Mouse (Mus musculus) kidney, adult 11 months (tissue): ENCODE measurements around the gene Olfr1252.

ENCODE experiments used
- DNase-seq: peaks from one replicate; pipeline ENCODE4 v3.0.0; 2022

The Olfr1252 gene

DNA sequence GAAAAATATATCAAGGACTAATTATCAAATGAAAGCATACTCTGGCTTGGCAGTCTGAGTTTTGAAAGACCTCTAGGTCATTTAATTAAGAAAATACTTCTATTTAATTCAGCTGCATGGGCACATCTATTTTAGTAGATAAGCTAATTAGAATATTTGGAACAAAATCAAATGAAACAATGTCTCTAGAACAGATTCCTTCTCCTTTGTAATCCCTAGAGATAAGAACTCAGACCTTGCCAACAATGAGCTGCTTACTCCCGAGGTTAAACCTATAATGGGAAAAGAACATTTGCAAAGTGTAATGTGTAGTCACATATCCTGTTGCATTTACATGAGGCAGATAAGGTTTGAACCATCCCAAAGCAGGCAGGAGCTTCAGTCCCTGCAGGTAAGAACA, at the start of gene Olfr1252:
TSS of gene Olfr1252 (minus strand) at position 101 of the 400 bp plus-strand sequence.
- no peak for DNase-seq

DNA sequence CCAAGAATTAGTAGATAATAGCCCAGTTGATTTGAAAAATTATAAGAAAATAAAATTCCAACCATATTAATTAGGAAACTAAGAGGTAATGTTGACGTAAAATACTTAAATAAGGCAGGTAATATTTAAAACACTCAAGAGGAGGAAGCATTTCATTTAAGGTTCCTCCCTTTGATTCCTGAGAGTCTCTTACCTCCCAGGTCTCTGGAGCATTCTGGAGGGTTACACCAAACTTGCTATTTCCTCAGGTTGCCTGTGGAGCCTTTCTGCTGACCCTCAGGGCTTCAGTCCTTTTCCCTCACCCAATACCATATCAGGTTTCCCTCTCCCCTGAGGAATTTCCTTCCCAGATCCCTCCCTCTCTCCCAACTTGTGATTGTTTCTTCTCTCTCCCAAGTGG, 32.2 kb upstream of the Olfr1252 start, which contains the start of gene Olfr1253:
TSS of gene Olfr1253 (minus strand) at position 101 of the 400 bp plus-strand sequence.
- no peak for DNase-seq

- DNase-seq = no peak
Observed at GRCm38 (mm10) chr2:89691980-89692379, 32.8 kb downstream of the Olfr1252 start.

DNA sequence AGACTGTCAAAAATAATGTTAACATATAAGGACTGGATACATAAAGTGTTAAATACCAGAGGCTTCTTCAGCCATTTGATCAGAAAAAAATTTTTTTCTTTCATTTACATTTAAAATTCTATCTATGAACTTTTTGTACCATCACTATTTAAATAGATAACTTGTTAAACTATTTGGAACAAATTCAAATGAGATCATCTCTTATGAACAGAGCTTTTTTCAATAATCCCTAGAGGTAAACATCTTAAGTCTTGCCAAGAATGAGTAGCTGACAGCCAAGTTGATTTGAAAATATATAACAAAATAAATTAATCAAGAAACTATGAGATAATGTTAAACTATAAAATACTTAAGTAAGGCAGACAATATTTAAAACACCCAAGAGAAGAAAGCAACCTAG, 53.0 kb downstream of the Olfr1252 start, which contains the start of gene Olfr1251:
TSS of gene Olfr1251 (minus strand) at position 101 of the 400 bp plus-strand sequence.
- no peak for DNase-seq
